Mouse (Mus musculus) intestine, embryonic 14.5 days (tissue): Measurements from ENCODE around the gene Plekho1. TPM values are rescaled to one million over a fixed set of nuclear protein-coding genes. Genes with fewer than 3 reads are reported as not detected.
"Not testable (repeated sequence)": the region's sequence is repeated elsewhere in the genome, so short reads cannot be mapped to it uniquely, and the experiment has no call there.

Source experiments
- ATAC-seq: fragments of 200-750 bp; cut with Nextera tagmentation; replicated peaks from 2 replicates; pipeline ENCODE4 v1.8.0; 2017; ENCODE audit warnings: low read depth, moderate number of reproducible peaks, moderate TSS enrichment, moderate library complexity; ENCODE audit not compliant: low FRiP score, low TSS enrichment
- DNase-seq: peaks from one replicate; pipeline ENCODE4 v3.0.0-alpha.2; 2018; ENCODE audit warnings: low spot score
- H3K27ac ChIP-seq: fragments of 300-500 bp; sonication (generic); 2 replicates; pipeline ENCODE4 v1.5.1; 2014; ENCODE audit warnings: low read depth, mild to moderate bottlenecking, control low read depth
- H3K27me3 ChIP-seq: fragments of 300-500 bp; sonication (generic); replicated peaks from 2 replicates; pipeline ENCODE4 v1.6.1; 2014; ENCODE audit warnings: low read length, control low read depth; ENCODE audit not compliant: control insufficient read depth, insufficient read depth
- H3K36me3 ChIP-seq: fragments of 300-500 bp; sonication (generic); 2 replicates; pipeline ENCODE4 v1.6.1; 2014; ENCODE audit warnings: low read length, control low read depth; ENCODE audit not compliant: control insufficient read depth, insufficient read depth
- H3K4me1 ChIP-seq: fragments of 300-500 bp; sonication (generic); replicated peaks from 2 replicates; pipeline ENCODE4 v1.6.1; 2014; ENCODE audit warnings: low read length, control low read depth, mixed read lengths; ENCODE audit not compliant: control insufficient read depth, insufficient read depth
- H3K4me2 ChIP-seq: fragments of 300-500 bp; sonication (generic); 2 replicates; pipeline ENCODE4 v1.6.1; 2014; ENCODE audit warnings: low read length
- H3K4me3 ChIP-seq: fragments of 300-500 bp; sonication (generic); 2 replicates; pipeline ENCODE4 v1.5.1; 2014; ENCODE audit warnings: low read depth, low read length, control low read depth, mixed read lengths
- H3K9ac ChIP-seq: fragments of 300-500 bp; sonication (generic); 2 replicates; pipeline ENCODE4 v1.6.1; 2014; ENCODE audit warnings: mild to moderate bottlenecking, low read length
- H3K9me3 ChIP-seq: fragments of 300-500 bp; sonication (generic); 2 replicates; pipeline ENCODE4 v1.6.1; 2016; ENCODE audit warnings: low read length, control low read depth; ENCODE audit not compliant: control insufficient read depth
- whole genome bisulfite sequencing: fragments of 180-500 bp; shearing (Covaris S2); extraction: QIAGEN DNeasy Blood & Tissue Kit; methylation state at CpG from one replicate; pipeline ENCODE4 v1.1.7; 2014; 5-methylcytosine and 5-hydroxymethylcytosine counted together
- polyA plus RNA-seq: library from polyadenylated mRNA; unstranded; fragments of >200 nt; fragmentation: Nextera tagmentation; extraction: Ambion mirVana; gene quantifications from 2 replicates; pipeline ENCODE4 v1.2.1, GENCODE M21; 2014

The Plekho1 gene
- polyA plus RNA-seq = 33.3 and 35.0 TPM in 2 replicates

DNA sequence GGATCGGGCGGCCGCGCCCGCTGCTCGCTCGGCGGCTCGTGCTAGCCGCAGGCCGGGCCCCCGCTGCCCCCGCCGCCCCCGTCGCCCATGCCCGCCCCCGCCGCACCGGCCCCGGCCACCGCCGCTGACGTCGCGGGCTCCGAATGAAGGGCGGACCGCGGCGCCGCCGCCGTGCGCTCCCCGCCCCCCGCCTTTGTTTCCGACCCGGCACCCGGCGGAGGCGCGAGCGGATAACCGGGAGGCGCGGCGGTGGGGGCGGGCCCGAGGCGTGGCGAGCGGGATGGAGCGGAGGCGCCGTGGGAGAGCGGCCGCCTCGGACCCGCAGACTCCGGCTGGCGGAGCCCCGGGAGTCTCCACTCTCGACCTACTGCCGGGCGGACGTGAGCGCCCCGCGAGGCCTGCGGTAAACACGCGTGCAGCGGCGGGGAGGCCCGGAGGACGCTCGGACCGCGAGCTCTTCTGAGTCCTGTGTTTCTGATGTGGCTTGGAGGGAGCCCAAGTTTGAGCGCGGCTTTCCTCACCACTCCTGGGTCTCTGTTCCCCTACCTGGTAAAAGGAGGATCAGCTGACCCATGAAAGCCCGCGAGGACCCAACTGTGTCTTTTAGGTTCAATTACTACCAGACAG is at the start of gene Plekho1:
Plekho1 (minus strand) TSS at position 200 of the 627 bp plus-strand sequence.
- DNase-seq = peak; percentile 80
- peaks cover 24% of the 10 kb centered on the region for H3K4me1 ChIP-seq
- peak within 1 kb of the TSS; percentile 98 for H3K27ac ChIP-seq
- H3K27me3 ChIP-seq = no peaks in the 10 kb centered on the region
- H3K9ac ChIP-seq = peak within 1 kb of the TSS; percentile 95
- ATAC-seq = peak; percentile 58
- WGBS = under 1% methylated on average over 69 of the region's 84 CpGs
- no peaks in the 10 kb centered on the region for H3K9me3 ChIP-seq
- peaks cover 17% of the 10 kb centered on the region for H3K36me3 ChIP-seq
- H3K4me3 ChIP-seq = peak within 1 kb of the TSS; percentile 72
- H3K4me2 ChIP-seq = peak within 1 kb of the TSS; percentile 62

DNA sequence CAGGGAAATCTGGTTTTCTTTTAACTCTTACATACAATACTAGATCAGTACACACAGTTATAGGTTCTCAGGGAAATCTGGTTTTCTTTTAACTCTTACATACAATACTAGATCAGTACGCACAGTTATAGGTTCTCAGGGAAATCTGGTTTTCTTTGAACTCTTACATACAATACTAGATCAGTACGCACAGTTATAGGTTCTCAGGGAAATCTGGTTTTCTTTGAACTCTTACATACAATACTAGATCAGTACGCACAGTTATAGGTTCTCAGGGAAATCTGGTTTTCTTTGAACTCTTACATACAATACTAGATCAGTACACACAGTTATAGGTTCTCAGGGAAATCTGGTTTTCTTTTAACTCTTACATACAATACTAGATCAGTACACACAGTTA is 48.8 kb upstream of the Plekho1 start:
- H3K9me3 ChIP-seq, ATAC-seq, H3K27ac ChIP-seq, H3K4me3 ChIP-seq, H3K9ac ChIP-seq, H3K27me3 ChIP-seq, H3K4me1 ChIP-seq, DNase-seq, H3K4me2 ChIP-seq: not testable (repeated sequence)
- H3K36me3 ChIP-seq = peaks cover 21% of the 10 kb centered on the region
- WGBS = 88% methylated on average over 3 of the region's 3 CpGs

DNA sequence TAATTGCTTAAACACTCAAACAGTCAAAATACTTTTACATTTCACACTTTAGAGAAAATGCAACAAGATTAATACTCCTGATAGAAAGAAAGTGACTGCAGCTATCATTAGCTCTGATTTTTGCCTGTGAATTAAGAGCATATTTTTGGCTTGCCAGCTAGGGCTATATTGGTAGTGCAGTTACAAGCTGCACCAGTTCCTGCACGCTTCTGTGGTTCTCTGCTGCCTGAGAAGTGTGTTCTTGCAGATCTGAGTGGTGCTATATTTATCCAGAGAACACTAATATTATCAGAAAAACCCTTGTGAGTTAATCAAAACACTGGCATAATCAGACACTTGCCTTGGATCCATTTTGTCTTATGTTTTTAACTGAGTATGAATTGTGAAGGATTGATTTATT is 47.3 kb upstream of the Plekho1 start:
- no peak overlapping the region for H3K9ac ChIP-seq
- no peak for DNase-seq
- ATAC-seq = no peak
- 82% methylated on average over 1 of the region's 1 CpGs for WGBS
- H3K9me3 ChIP-seq = no peaks in the 10 kb centered on the region
- H3K4me2 ChIP-seq = no peak overlapping the region
- peaks cover 21% of the 10 kb centered on the region for H3K36me3 ChIP-seq
- no peaks in the 10 kb centered on the region for H3K27me3 ChIP-seq
- no peaks in the 10 kb centered on the region for H3K4me1 ChIP-seq
- no peak overlapping the region for H3K27ac ChIP-seq
- no peak overlapping the region for H3K4me3 ChIP-seq

DNA sequence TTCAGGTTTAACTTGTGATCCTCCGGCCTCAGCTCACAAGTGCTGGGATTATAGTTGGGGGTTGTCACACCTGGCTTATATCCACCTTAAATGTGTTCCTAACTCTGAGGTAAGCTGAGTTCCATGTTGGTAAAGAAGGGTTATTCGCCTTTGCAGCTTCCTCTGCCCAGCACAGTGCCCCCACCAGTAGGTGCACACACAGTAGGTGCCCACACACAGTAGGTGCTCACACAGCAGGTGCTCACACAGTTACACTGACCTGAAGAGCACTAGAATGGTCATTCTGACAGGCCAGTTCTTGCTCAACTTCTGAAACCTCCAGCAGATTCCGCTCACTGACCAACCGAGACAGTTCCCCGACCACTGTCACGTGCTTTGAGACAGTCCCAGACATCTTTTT is 45.3 kb upstream of the Plekho1 start:
- DNase-seq (peak; percentile 34), ATAC-seq (no peak)
- no peaks in the 10 kb centered on the region for H3K4me1 ChIP-seq
- no peak overlapping the region for H3K9ac ChIP-seq
- peaks cover 17% of the 10 kb centered on the region for H3K36me3 ChIP-seq
- H3K27me3 ChIP-seq = no peaks in the 10 kb centered on the region
- WGBS = 90% methylated on average over 6 of the region's 6 CpGs
- no peak overlapping the region for H3K4me2 ChIP-seq
- no peak overlapping the region for H3K4me3 ChIP-seq
- no peak overlapping the region for H3K27ac ChIP-seq
- H3K9me3 ChIP-seq = no peaks in the 10 kb centered on the region

DNA sequence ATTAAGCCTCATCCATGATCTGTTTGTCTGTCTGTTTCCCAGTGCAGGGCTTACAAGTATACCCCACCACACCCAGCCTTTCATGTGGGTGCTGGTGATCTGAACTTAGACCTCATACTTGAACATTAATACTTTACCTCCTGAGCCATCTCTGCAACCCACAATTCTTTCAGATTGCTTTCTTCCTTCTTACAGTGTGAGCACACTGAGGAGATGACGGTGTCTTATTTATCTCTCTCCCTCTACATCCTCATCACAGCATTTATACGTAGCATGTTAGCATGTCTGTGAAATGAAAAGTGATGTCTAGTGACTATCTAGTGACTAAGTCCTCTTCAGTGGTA is 44.8 kb upstream of the Plekho1 start:
- no peak for ATAC-seq
- Histone ChIP-seq H3K9me3 (no peaks in the 10 kb centered on the region), H3K9ac (no peak overlapping the region), H3K4me3 (no peak overlapping the region), H3K4me1 (no peaks in the 10 kb centered on the region), H3K27me3 (no peaks in the 10 kb centered on the region), H3K4me2 (no peak overlapping the region), H3K27ac (no peak overlapping the region), H3K36me3 (peaks cover 12% of the 10 kb centered on the region)
- 81% methylated on average over 2 of the region's 2 CpGs for WGBS
- DNase-seq = peak; percentile 12

DNA sequence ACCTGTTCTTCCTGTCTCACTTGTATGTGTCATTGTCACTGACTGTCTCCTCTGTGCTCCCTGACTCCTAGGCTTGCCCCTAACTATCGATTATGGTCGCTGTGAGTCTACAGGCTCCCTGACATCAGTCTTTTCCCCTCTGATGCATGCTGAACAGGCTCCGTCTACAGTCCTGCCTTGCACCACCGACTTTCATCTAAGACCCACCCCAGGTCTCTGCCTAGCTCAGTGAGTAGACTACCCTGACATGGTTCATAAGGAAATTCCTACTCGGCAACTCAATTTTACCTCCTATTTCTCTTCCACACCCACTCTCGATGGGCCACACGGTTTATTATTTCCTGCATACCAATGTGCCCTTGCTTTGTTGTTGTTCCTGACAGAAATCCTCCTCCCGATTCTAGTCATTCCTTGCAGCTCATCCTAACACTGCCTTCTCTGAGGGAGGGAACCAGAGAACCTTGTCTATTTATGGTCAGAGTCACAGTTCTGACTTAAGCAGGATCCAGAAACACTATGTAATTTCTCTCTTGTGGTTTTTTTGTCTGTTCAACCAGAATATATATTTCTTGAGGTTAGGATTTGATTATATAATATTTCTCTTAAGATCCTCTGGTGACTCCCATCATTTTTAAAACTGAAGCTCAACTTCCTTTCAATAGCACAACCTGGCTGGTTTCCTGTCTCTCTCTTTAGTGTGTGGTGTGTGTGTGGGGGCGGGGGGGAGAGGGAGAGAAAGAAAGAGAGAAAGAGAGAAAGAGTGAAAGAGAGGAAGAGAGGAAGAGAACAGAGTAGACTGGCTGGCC is 44.3 kb upstream of the Plekho1 start:
- peak; percentile 34 for DNase-seq
- Histone ChIP-seq H3K9ac (no peak overlapping the region), H3K9me3 (no peaks in the 10 kb centered on the region), H3K4me2 (no peak overlapping the region), H3K27ac (no peak overlapping the region), H3K4me3 (no peak overlapping the region), H3K27me3 (no peaks in the 10 kb centered on the region), H3K36me3 (peaks cover 8% of the 10 kb centered on the region), H3K4me1 (no peaks in the 10 kb centered on the region)
- WGBS = 76% methylated on average over 9 of the region's 9 CpGs
- ATAC-seq = no peak

DNA sequence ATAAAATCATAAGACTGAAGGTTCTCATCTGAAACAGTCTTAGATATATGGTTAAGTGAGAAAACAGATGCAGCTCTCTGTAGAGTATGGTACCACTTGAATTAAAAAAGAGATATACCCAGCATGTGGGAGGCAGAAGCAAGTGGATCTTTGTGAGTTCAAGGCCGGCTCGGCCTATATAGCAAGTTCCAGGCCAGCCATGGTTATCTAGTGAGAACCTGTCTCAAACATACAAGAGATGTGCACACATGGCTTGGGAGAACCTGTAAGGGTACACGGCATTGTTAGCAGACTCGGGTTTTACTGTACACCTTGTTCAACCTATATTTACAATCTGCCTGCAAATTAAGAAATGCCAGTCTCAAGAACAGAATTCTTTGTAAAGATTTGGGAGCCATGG is 43.0 kb upstream of the Plekho1 start:
- H3K9ac ChIP-seq = no peak overlapping the region
- no peaks in the 10 kb centered on the region for H3K9me3 ChIP-seq
- no peak overlapping the region for H3K4me2 ChIP-seq
- no peak overlapping the region for H3K27ac ChIP-seq
- H3K4me1 ChIP-seq = no peaks in the 10 kb centered on the region
- 0 out of 2 replicates have a peak, but pooled peaks cover 6% of the 10 kb centered on the region for H3K36me3 ChIP-seq
- DNase-seq = peak; percentile 32
- whole genome bisulfite sequencing = 94% methylated on average over 4 of the region's 4 CpGs
- no peaks in the 10 kb centered on the region for H3K27me3 ChIP-seq
- no peak for ATAC-seq
- H3K4me3 ChIP-seq = no peak overlapping the region

DNA sequence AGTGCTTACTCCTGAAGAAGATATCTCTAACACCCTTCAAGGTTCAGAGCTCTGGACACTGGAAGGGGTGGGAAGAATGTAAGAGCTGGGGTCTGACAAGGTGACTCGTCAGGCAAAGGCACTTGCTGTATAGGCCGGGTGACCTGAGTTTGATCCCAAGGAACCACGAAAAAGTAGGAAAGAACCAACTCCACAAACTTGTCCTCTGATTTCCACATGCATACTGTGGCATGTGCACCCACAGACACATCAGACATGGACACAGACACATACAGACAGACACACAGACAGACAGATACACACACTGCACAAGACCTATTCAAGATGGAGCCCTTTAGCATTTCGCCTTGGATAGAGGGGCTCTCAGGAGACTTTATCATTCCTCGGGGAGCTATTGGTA is 42.4 kb upstream of the Plekho1 start:
- no peaks in the 10 kb centered on the region for H3K9me3 ChIP-seq
- DNase-seq = no peak
- no peak overlapping the region for H3K9ac ChIP-seq
- no peak overlapping the region for H3K4me3 ChIP-seq
- ATAC-seq = no peak
- 0 out of 2 replicates have a peak, but pooled peaks cover 7% of the 10 kb centered on the region for H3K36me3 ChIP-seq
- WGBS = 82% methylated on average over 5 of the region's 5 CpGs
- no peak overlapping the region for H3K4me2 ChIP-seq
- no peaks in the 10 kb centered on the region for H3K4me1 ChIP-seq
- H3K27ac ChIP-seq = no peak overlapping the region
- no peaks in the 10 kb centered on the region for H3K27me3 ChIP-seq
